Comparison of ENCODE assay signal across 11 mouse cellular contexts in genomic region chr3:96488290-96488906, GRCm38 (mm10). TPM values are rescaled to one million over a fixed set of nuclear protein-coding genes. Genes with fewer than 3 reads are reported as not detected.
DNase-seq lines count a peak whose midpoint lies in the region; ATAC-seq and TF ChIP-seq lines count a peak whose summit lies in the region.
"Not testable (repeated sequence)": the region's sequence is repeated elsewhere in the genome, so short reads cannot be mapped to it uniquely, and the experiment has no call there.
"Had no signal": no experiment of that assay in that cellular context is flagged by ENCODE, and none has a peak within 500 bp of the region (broad histone marks: within the 10 kb centered on the region; RNA-seq: fewer than 3 reads in every experiment).

No protein-coding gene starts in this region.

- not testable (repeated sequence) for H3K9me3 ChIP-seq in CH12.LX (replicated peaks; ENCODE audit: low read length); embryonic facial prominence, embryonic 12.5 days; forebrain, postnatal 0 days (ENCODE audit: low read length); hindbrain, embryonic 11.5 days (ENCODE audit: control insufficient read depth, low read length); kidney, embryonic 16.5 days (ENCODE audit: low read length); liver, embryonic 15.5 days (replicated peaks); midbrain, embryonic 12.5 days

- H3K27me3 ChIP-seq in CH12.LX (replicated peaks) = peaks cover 18% of the 10 kb centered on the region
- not testable (repeated sequence) for H3K27me3 ChIP-seq in embryonic facial prominence, embryonic 12.5 days; forebrain, postnatal 0 days (ENCODE audit: insufficient read depth, low read length); hindbrain, embryonic 11.5 days (ENCODE audit: control insufficient read depth, insufficient read depth, low read length); kidney, embryonic 16.5 days (ENCODE audit: insufficient read depth, low read length); liver, embryonic 15.5 days; small intestine, adult 2 months (ENCODE audit: control insufficient read depth, insufficient read depth, low read length)
- peaks cover 20% of the 10 kb centered on the region for H3K27me3 ChIP-seq in midbrain, embryonic 12.5 days

- DNase-seq in CH12.LX (ENCODE audit: extremely low read depth); forebrain, postnatal 0 days; hindbrain, embryonic 11.5 days (ENCODE audit: low spot score): not testable (repeated sequence)

- peak overlapping the region; percentile 96 for H3K9ac ChIP-seq in CH12.LX (ENCODE audit: insufficient read depth, low read depth)
- 0 out of 2 replicates have a peak overlapping the region, but pooled peaks have one; percentile 30 for H3K9ac ChIP-seq in embryonic facial prominence, embryonic 12.5 days
- peak overlapping the region; percentile 49 for H3K9ac ChIP-seq in forebrain, postnatal 0 days
- peak overlapping the region; percentile 25; the same call in 1 of the 2 replicates for H3K9ac ChIP-seq in hindbrain, embryonic 11.5 days (ENCODE audit: low read depth, low read length)
- H3K9ac ChIP-seq in kidney, embryonic 16.5 days (replicated peaks; ENCODE audit: low read length) = peak overlapping the region; percentile 57
- peak overlapping the region; percentile 69 for H3K9ac ChIP-seq in liver, embryonic 15.5 days
- H3K9ac ChIP-seq in midbrain, embryonic 12.5 days (replicated peaks) = peak overlapping the region; percentile 31; the same call in 1 of the 2 replicates

- not testable (repeated sequence) for TF ChIP-seq RAD21 in CH12.LX (IDR thresholded peaks at IDR 0.05; ENCODE audit: low read depth, low read length)

- WGBS in embryonic facial prominence, embryonic 12.5 days = 0% methylated on average over 2 of the region's 55 CpGs
- no CpG with 5 or more reads among the region's 55 CpGs for WGBS in forebrain, postnatal 0 days
- WGBS in hindbrain, embryonic 11.5 days = no CpG with 5 or more reads among the region's 55 CpGs
- 0% methylated on average over 1 of the region's 55 CpGs for WGBS in kidney, embryonic 16.5 days
- WGBS in liver, embryonic 15.5 days (ENCODE audit: insufficient replicate concordance) = 4% methylated on average over 4 of the region's 55 CpGs
- 2% methylated on average over 5 of the region's 55 CpGs for WGBS in midbrain, embryonic 12.5 days
- 0% methylated on average over 5 of the region's 55 CpGs for WGBS in small intestine, adult 2 months

- ATAC-seq in embryonic facial prominence, embryonic 12.5 days (ENCODE audit: insufficient number of reproducible peaks, insufficient read depth, low FRiP score, low TSS enrichment) = peak; percentile 68
- ATAC-seq in forebrain, postnatal 0 days = peak; percentile 76
- peak; percentile 90 for ATAC-seq in hindbrain, embryonic 11.5 days (ENCODE audit: low FRiP score)
- peak; percentile 86 for ATAC-seq in kidney, embryonic 16.5 days (ENCODE audit: low FRiP score, low TSS enrichment)
- peak; percentile 63 for ATAC-seq in liver, embryonic 15.5 days (ENCODE audit: insufficient read depth)
- ATAC-seq in midbrain, embryonic 12.5 days (ENCODE audit: low FRiP score, low read depth) = peak; percentile 87

- not testable (repeated sequence) for TF ChIP-seq POLR2A in CH12.LX (IDR thresholded peaks at IDR 0.05; ENCODE audit: low read depth, low read length); small intestine, adult 2 months (IDR thresholded peaks at IDR 0.05; ENCODE audit: low read depth, low read length)

- peak overlapping the region; percentile 56 for H3K27ac ChIP-seq in CH12.LX (ENCODE audit: insufficient read depth, low read depth)
- H3K27ac ChIP-seq in embryonic facial prominence, embryonic 12.5 days = peak overlapping the region; percentile 83
- H3K27ac ChIP-seq in forebrain, postnatal 0 days (ENCODE audit: low read depth, low read length) = peak overlapping the region; percentile 87
- peak overlapping the region; percentile 24; the same call in 1 of the 2 replicates for H3K27ac ChIP-seq in hindbrain, embryonic 11.5 days (ENCODE audit: low read depth, low read length)
- peak overlapping the region; percentile 91 for H3K27ac ChIP-seq in kidney, embryonic 16.5 days (ENCODE audit: low read length)
- H3K27ac ChIP-seq in liver, embryonic 15.5 days (replicated peaks) = peak overlapping the region; percentile 96
- H3K27ac ChIP-seq in midbrain, embryonic 12.5 days (replicated peaks) = peak overlapping the region; percentile 83
- peak overlapping the region; percentile 97 for H3K27ac ChIP-seq in small intestine, adult 2 months (ENCODE audit: insufficient read depth, low read depth, low read length)

- H3K4me2 ChIP-seq in CH12.LX (ENCODE audit: insufficient read depth, low read depth, poor library complexity, severe bottlenecking) = peak overlapping the region; percentile 99
- peak overlapping the region; percentile 53 for H3K4me2 ChIP-seq in embryonic facial prominence, embryonic 12.5 days (replicated peaks)
- peak overlapping the region; percentile 57 for H3K4me2 ChIP-seq in forebrain, postnatal 0 days (ENCODE audit: low read depth)
- peak overlapping the region; percentile 30 for H3K4me2 ChIP-seq in hindbrain, embryonic 11.5 days (replicated peaks; ENCODE audit: low read depth, low read length)
- H3K4me2 ChIP-seq in kidney, embryonic 16.5 days (replicated peaks; ENCODE audit: low read depth, low read length) = peak overlapping the region; percentile 59
- peak overlapping the region; percentile 82 for H3K4me2 ChIP-seq in liver, embryonic 15.5 days
- H3K4me2 ChIP-seq in midbrain, embryonic 12.5 days (replicated peaks) = peak overlapping the region; percentile 55

- H3K79me2 ChIP-seq in CH12.LX (replicated peaks; ENCODE audit: control insufficient read depth, extremely low read depth, insufficient read depth, poor library complexity, severe bottlenecking) = not testable (repeated sequence)

- H3K4me1 ChIP-seq in CH12.LX (ENCODE audit: control insufficient read depth in 1 of 2, insufficient read depth in 2 of 2) = peaks cover 0 to 19% of the 10 kb centered on the region in 2 experiments; a peak in 2 of 4 replicates
- H3K4me1 ChIP-seq in embryonic facial prominence, embryonic 12.5 days; forebrain, postnatal 0 days (ENCODE audit: insufficient read depth); hindbrain, embryonic 11.5 days (replicated peaks; ENCODE audit: control insufficient read depth, insufficient read depth, low read length); kidney, embryonic 16.5 days (ENCODE audit: insufficient read depth, low read length); midbrain, embryonic 12.5 days; small intestine, adult 2 months (ENCODE audit: control insufficient read depth, insufficient read depth, insufficient read length, low read length): not testable (repeated sequence)
- H3K4me1 ChIP-seq in liver, embryonic 15.5 days (replicated peaks) = peaks cover 27% of the 10 kb centered on the region

- not testable (repeated sequence) for TF ChIP-seq EP300 in CH12.LX (IDR thresholded peaks at IDR 0.05; ENCODE audit: low read length)

- in situ Hi-C loops in CH12.LX (cut with MboI; ENCODE audit: low pct_ligation_motif_present, low pct_unique_long_range_greater_than_20kb, low sequenced_read_pairs) = not testable (repeated sequence)

- not testable (repeated sequence) for H3K36me3 ChIP-seq in CH12.LX (replicated peaks in 1 of 2; ENCODE audit: control insufficient read depth in 1 of 2, insufficient read depth in 1 of 2, low read length in 1 of 2); embryonic facial prominence, embryonic 12.5 days; forebrain, postnatal 0 days (ENCODE audit: insufficient read depth); hindbrain, embryonic 11.5 days (ENCODE audit: control insufficient read depth, insufficient read depth, low read length); kidney, embryonic 16.5 days (ENCODE audit: insufficient read depth, low read length); liver, embryonic 15.5 days (replicated peaks); midbrain, embryonic 12.5 days; small intestine, adult 2 months (ENCODE audit: control insufficient read depth, insufficient read depth, low read length)

- dilution Hi-C loops in CH12.LX (cut with MboI; ENCODE audit: extremely low pct_ligation_motif_present, extremely low pct_unique_long_range_greater_than_20kb, low sequenced_read_pairs) = not testable (repeated sequence)

- H3K4me3 ChIP-seq in CH12.LX (replicated peaks in 1 of 3; ENCODE audit: low read depth in 2 of 3, low read length in 2 of 3, poor library complexity in 1 of 3) = peak overlapping the region in 2 of 3 experiments; percentile 46 to 56
- peak overlapping the region; percentile 34 for H3K4me3 ChIP-seq in embryonic facial prominence, embryonic 12.5 days
- H3K4me3 ChIP-seq in forebrain, postnatal 0 days (ENCODE audit: low read depth, low read length) = peak overlapping the region; percentile 40
- peak overlapping the region; percentile 17 for H3K4me3 ChIP-seq in hindbrain, embryonic 11.5 days (ENCODE audit: low read depth, low read length)
- peak overlapping the region; percentile 36 for H3K4me3 ChIP-seq in kidney, embryonic 16.5 days (ENCODE audit: low read length)
- H3K4me3 ChIP-seq in liver, embryonic 15.5 days (replicated peaks) = peak overlapping the region; percentile 64
- H3K4me3 ChIP-seq in midbrain, embryonic 12.5 days = peak overlapping the region; percentile 34
- H3K4me3 ChIP-seq in small intestine, adult 2 months (ENCODE audit: low read depth, low read length) = peak overlapping the region; percentile 53

- TF ChIP-seq CTCF in CH12.LX (conservative IDR thresholded peaks at IDR 0.05 in 1 of 2, IDR thresholded peaks at IDR 0.05 in 1 of 2; ENCODE audit: low read depth in 2 of 2, low read length in 2 of 2); forebrain, postnatal 0 days (IDR thresholded peaks at IDR 0.05; ENCODE audit: low read depth); small intestine, adult 2 months (IDR thresholded peaks at IDR 0.05; ENCODE audit: extremely low read depth, insufficient read length, insufficient replicate concordance, low read depth, low read length): not testable (repeated sequence)

RNA-seq across cellular contexts. Expression of gene BC107364, which starts 36.3 kb away (rescaled TPM):
- 0.13 TPM in 1 of 2 replicates, not detected in the other for total RNA-seq in CH12.LX (2012; rRNA removed)
- not detected in 2 replicates for total RNA-seq in CH12.LX (2014; rRNA removed)
- not detected in 2 replicates for polyA plus RNA-seq in CH12.LX (2012; ENCODE audit: insufficient read length, low read depth)
- 0.26 TPM in 1 of 2 replicates, not detected in the other for polyA plus RNA-seq in embryonic facial prominence, embryonic 12.5 days (2016; fragmentation: Nextera tagmentation; extraction: Ambion mirVana)
- not detected in 2 replicates for total RNA-seq in forebrain, postnatal 0 days (2014; rRNA removed)
- polyA plus RNA-seq in forebrain, postnatal 0 days (2015; fragmentation: Nextera tagmentation; extraction: Ambion mirVana) = not detected in 2 replicates
- not detected in 2 replicates for polyA plus RNA-seq in hindbrain, embryonic 11.5 days (2014; fragmentation: Nextera tagmentation; extraction: Ambion mirVana)
- polyA plus RNA-seq in kidney, embryonic 16.5 days (2015; fragmentation: Nextera tagmentation; extraction: Ambion mirVana) = 0.25 TPM in 1 of 2 replicates, not detected in the other
- polyA plus RNA-seq in liver, embryonic 15.5 days (2015; fragmentation: Nextera tagmentation; extraction: Ambion mirVana) = not detected in 2 replicates
- 0.26 TPM in 1 of 2 replicates, not detected in the other for polyA plus RNA-seq in midbrain, embryonic 12.5 days (2016; fragmentation: Nextera tagmentation; extraction: Ambion mirVana)
- not detected in 2 replicates for polyA plus RNA-seq in small intestine, adult 2 months (2012; rRNA removed)
- total RNA-seq: adrenal gland, postnatal 14 days; heart, adult 18-20 months; left cerebral cortex, adult 18-20 months had no signal

RNA-seq across cellular contexts. Expression of gene Hfe2, which starts 36.6 kb away (rescaled TPM):
- not detected in 2 replicates for total RNA-seq in CH12.LX (2012; rRNA removed)
- not detected in 2 replicates for total RNA-seq in CH12.LX (2014; rRNA removed)
- not detected in 2 replicates for polyA plus RNA-seq in CH12.LX (2012; ENCODE audit: insufficient read length, low read depth)
- 3.2 and 4.0 TPM in 2 replicates for polyA plus RNA-seq in embryonic facial prominence, embryonic 12.5 days (2016; fragmentation: Nextera tagmentation; extraction: Ambion mirVana)
- 0.54 and 1.6 TPM in 2 replicates for total RNA-seq in forebrain, postnatal 0 days (2014; rRNA removed)
- polyA plus RNA-seq in forebrain, postnatal 0 days (2015; fragmentation: Nextera tagmentation; extraction: Ambion mirVana) = 0.82 and 1.4 TPM in 2 replicates
- polyA plus RNA-seq in hindbrain, embryonic 11.5 days (2014; fragmentation: Nextera tagmentation; extraction: Ambion mirVana) = 1.5 and 1.6 TPM in 2 replicates
- 0.37 and 0.69 TPM in 2 replicates for polyA plus RNA-seq in kidney, embryonic 16.5 days (2015; fragmentation: Nextera tagmentation; extraction: Ambion mirVana)
- 7.1 and 8.5 TPM in 2 replicates for polyA plus RNA-seq in liver, embryonic 15.5 days (2015; fragmentation: Nextera tagmentation; extraction: Ambion mirVana)
- polyA plus RNA-seq in midbrain, embryonic 12.5 days (2016; fragmentation: Nextera tagmentation; extraction: Ambion mirVana) = 0.89 and 1.0 TPM in 2 replicates
- polyA plus RNA-seq in small intestine, adult 2 months (2012; rRNA removed) = 0.06 TPM in 1 of 2 replicates, not detected in the other

Comparison
In these comparisons a context has a peak if more than half of its experiments do, and no peak if none do; other contexts are left out.
1. H3K27ac ChIP-seq: peak in every context shown above with its lines; median percentile 97 in small intestine, adult 2 months; 96 in liver, embryonic 15.5 days; 91 in kidney, embryonic 16.5 days; 87 in forebrain, postnatal 0 days; 83 in embryonic facial prominence, embryonic 12.5 days; 83 in midbrain, embryonic 12.5 days; 56 in CH12.LX; 24 in hindbrain, embryonic 11.5 days.
2. H3K4me2 ChIP-seq: peak in every context shown above with its lines; median percentile 99 in CH12.LX; 82 in liver, embryonic 15.5 days; 59 in kidney, embryonic 16.5 days; 57 in forebrain, postnatal 0 days; 55 in midbrain, embryonic 12.5 days; 53 in embryonic facial prominence, embryonic 12.5 days; 30 in hindbrain, embryonic 11.5 days.
3. H3K9ac ChIP-seq: peak in every context shown above with its lines; median percentile 96 in CH12.LX; 69 in liver, embryonic 15.5 days; 57 in kidney, embryonic 16.5 days; 49 in forebrain, postnatal 0 days; 31 in midbrain, embryonic 12.5 days; 30 in embryonic facial prominence, embryonic 12.5 days; 25 in hindbrain, embryonic 11.5 days.